Mouse (Mus musculus) CH12.LX (cell line): ENCODE results near the gene Lnx1. TPM values are rescaled to one million over a fixed set of nuclear protein-coding genes. Genes with fewer than 3 reads are reported as not detected.

Experiments
- DNase-seq: peaks from one replicate; pipeline ENCODE4 v3.0.0-alpha.2; 2013; ENCODE audit errors: extremely low read depth
- H3K27ac ChIP-seq: 2 replicates; pipeline ENCODE4 v1.5.1; 2012; ENCODE audit warnings: low read depth, mild to moderate bottlenecking, control low read depth, moderate library complexity; ENCODE audit not compliant: insufficient read depth
- H3K27me3 ChIP-seq: replicated peaks from 2 replicates; pipeline ENCODE3; 2012; ENCODE audit warnings: inconsistent platforms
- H3K36me3 ChIP-seq, 2 experiments: replicated peaks in 1 of 2; 2 replicates each; pipeline versions ENCODE3 to v1.6.1; 2012; ENCODE audit warnings: inconsistent platforms in 1 of 2, low read length in 1 of 2, mild to moderate bottlenecking in 1 of 2, mixed read lengths in 1 of 2, moderate library complexity in 1 of 2; ENCODE audit not compliant: control insufficient read depth in 1 of 2, insufficient read depth in 1 of 2
- H3K4me1 ChIP-seq, 2 experiments: 2 replicates each; pipeline ENCODE4 v1.6.1; 2012; ENCODE audit warnings: inconsistent platforms in 1 of 2, moderate library complexity in 1 of 2; ENCODE audit not compliant: insufficient read depth in 2 of 2, control insufficient read depth in 1 of 2
- H3K4me2 ChIP-seq: 2 replicates; pipeline ENCODE4 v1.6.1; 2012; ENCODE audit warnings: low read depth, mild to moderate bottlenecking, control low read depth; ENCODE audit not compliant: poor library complexity, insufficient read depth, severe bottlenecking
- H3K4me3 ChIP-seq, 3 experiments: fragments of 150-350 bp in 1 of 3; sonication (generic) in 1 of 3; replicated peaks in 1 of 3; 2 replicates each; pipeline versions ENCODE3 to v1.5.1; 2011 to 2012; ENCODE audit warnings: low read depth in 2 of 3, low read length in 2 of 3, mild to moderate bottlenecking in 2 of 3, moderate library complexity in 2 of 3, control low read depth in 1 of 3, improper control_type of control experiment in 1 of 3, inconsistent platforms in 1 of 3, mixed read lengths in 1 of 3; ENCODE audit not compliant: poor library complexity in 1 of 3
- H3K79me2 ChIP-seq: replicated peaks from 2 replicates; pipeline ENCODE4 v1.6.1; 2012; ENCODE audit warnings: mild to moderate bottlenecking, moderate library complexity; ENCODE audit not compliant: control insufficient read depth, poor library complexity, insufficient read depth, severe bottlenecking; ENCODE audit errors: extremely low read depth
- H3K9ac ChIP-seq: 2 replicates; pipeline ENCODE4 v1.6.1; 2012; ENCODE audit warnings: low read depth, mild to moderate bottlenecking, control low read depth, moderate library complexity; ENCODE audit not compliant: insufficient read depth
- H3K9me3 ChIP-seq: replicated peaks from 2 replicates; pipeline ENCODE3; 2012; ENCODE audit warnings: low read length, inconsistent platforms, mixed read lengths
- EP300 ChIP-seq: IDR thresholded peaks from 2 replicates; pipeline ENCODE4 v1.6.1; 2011; ENCODE audit warnings: low read length, improper control_type of control experiment
- KAT2A ChIP-seq: IDR thresholded peaks from 2 replicates; pipeline ENCODE4 v1.6.1; 2012; ENCODE audit warnings: low read length, improper control_type of control experiment, inconsistent platforms; ENCODE audit not compliant: insufficient replicate concordance
- MAFK ChIP-seq: IDR thresholded peaks from 2 replicates; pipeline ENCODE4 v1.6.1; 2011; ENCODE audit warnings: low read length, improper control_type of control experiment; ENCODE audit not compliant: insufficient replicate concordance
- MAX ChIP-seq: IDR thresholded peaks from 2 replicates; pipeline ENCODE4 v1.6.1; 2011; ENCODE audit warnings: low read length, improper control_type of control experiment
- MAZ ChIP-seq: IDR thresholded peaks from 2 replicates; pipeline ENCODE4 v1.6.1; 2012; ENCODE audit warnings: low read depth, mild to moderate bottlenecking, inconsistent platforms, low read length, improper control_type of control experiment, moderate library complexity
- MEF2A ChIP-seq: IDR thresholded peaks from 2 replicates; pipeline ENCODE4 v1.6.1; 2014; ENCODE audit warnings: low read depth, mild to moderate bottlenecking, inconsistent platforms, low read length, improper control_type of control experiment, borderline replicate concordance
- MXI1 ChIP-seq: IDR thresholded peaks from 2 replicates; pipeline ENCODE4 v1.6.1; 2011; ENCODE audit warnings: mild to moderate bottlenecking, low read depth, low read length, improper control_type of control experiment
- NELFE ChIP-seq: IDR thresholded peaks from 2 replicates; pipeline ENCODE4 v1.6.1; 2011; ENCODE audit warnings: low read depth, low read length, improper control_type of control experiment
- NRF1 ChIP-seq: IDR thresholded peaks from 2 replicates; pipeline ENCODE4 v1.6.1; 2014; ENCODE audit warnings: low read depth, mild to moderate bottlenecking, inconsistent platforms, low read length, improper control_type of control experiment, moderate library complexity
- POLR2AphosphoS2 ChIP-seq: IDR thresholded peaks from 2 replicates; pipeline ENCODE4 v1.6.1; 2011; ENCODE audit warnings: low read depth, low read length, improper control_type of control experiment
- RAD21 ChIP-seq: IDR thresholded peaks from 2 replicates; pipeline ENCODE4 v1.6.1; 2011; ENCODE audit warnings: low read depth, mild to moderate bottlenecking, low read length, improper control_type of control experiment, moderate library complexity
- RCOR1 ChIP-seq: conservative IDR thresholded peaks from 2 replicates; pipeline ENCODE4 v1.6.1; 2012; ENCODE audit warnings: low read depth, mild to moderate bottlenecking, inconsistent platforms, low read length, improper control_type of control experiment
- SIN3A ChIP-seq: IDR thresholded peaks from 2 replicates; pipeline ENCODE4 v1.6.1; 2012; ENCODE audit warnings: low read length, improper control_type of control experiment, inconsistent platforms
- TBP ChIP-seq: conservative IDR thresholded peaks from 2 replicates; pipeline ENCODE4 v1.6.1; 2011; ENCODE audit warnings: low read depth, low read length, improper control_type of control experiment
- TCF12 ChIP-seq: IDR thresholded peaks from 2 replicates; pipeline ENCODE4 v1.6.1; 2014; ENCODE audit warnings: low read depth, mild to moderate bottlenecking, inconsistent platforms, low read length, improper control_type of control experiment
- UBTF ChIP-seq: IDR thresholded peaks from 2 replicates; pipeline ENCODE4 v1.6.1; 2012; ENCODE audit warnings: low read depth, mild to moderate bottlenecking, inconsistent platforms, low read length, improper control_type of control experiment, moderate library complexity
- ZC3H11A ChIP-seq: IDR thresholded peaks from 2 replicates; pipeline ENCODE4 v1.6.1; 2012; ENCODE audit warnings: low read depth, mild to moderate bottlenecking, inconsistent platforms, low read length, improper control_type of control experiment
- ZKSCAN1 ChIP-seq: IDR thresholded peaks from 2 replicates; pipeline ENCODE4 v1.6.1; 2012; ENCODE audit warnings: low read depth, inconsistent platforms, low read length, improper control_type of control experiment, borderline replicate concordance
- ZNF384 ChIP-seq: IDR thresholded peaks from 2 replicates; pipeline ENCODE4 v1.6.1; 2012; ENCODE audit warnings: low read depth, low read length, improper control_type of control experiment, inconsistent platforms
- dilution Hi-C: fragments of 300-500 bp; cut with MboI; formaldehyde crosslinking; loops from 2 replicates; pipeline ENCODE4 v1.14.3; 2020; ENCODE audit warnings: low sequenced_read_pairs; ENCODE audit not compliant: extremely low pct_unique_long_range_greater_than_20kb, extremely low pct_ligation_motif_present
- in situ Hi-C: fragments of 300-500 bp; cut with MboI; formaldehyde crosslinking; loops from 3 replicates; pipeline ENCODE4 v1.14.3; 2019; ENCODE audit warnings: low sequenced_read_pairs, low pct_ligation_motif_present, low pct_unique_long_range_greater_than_20kb, mixed read lengths
- polyA plus RNA-seq: library from polyadenylated mRNA; unstranded; fragments of >175 nt; gene quantifications from 2 replicates; pipeline ENCODE4 v1.2.1, GENCODE M21; 2012; ENCODE audit warnings: low read depth; ENCODE audit not compliant: insufficient read length
- total RNA-seq, 2 experiments: library from RNA; depleted of rRNA; stranded (reverse); fragments of 300-350 nt in 1 of 2; fragments of >200 nt in 1 of 2; gene quantifications; 2 replicates each; pipeline ENCODE4 v1.2.3; 2012 to 2014

Gene Lnx1
- total and polyA plus RNA-seq, 3 experiments = 0.08 to 0.26 (median 0.16) TPM

- in situ Hi-C loops (no loop called here), dilution Hi-C loops (no loop called here)
- Histone ChIP-seq H3K79me2 (no peaks in the 10 kb centered on the region), H3K9ac (no peak overlapping the region), H3K27ac (no peak overlapping the region), H3K36me3 (no peaks in the 10 kb centered on the region), H3K4me1 (peaks cover 0 to 20% of the 10 kb centered on the region in 2 experiments; a peak in 2 of 4 replicates), H3K4me3 (no peak overlapping the region), H3K27me3 (no peaks in the 10 kb centered on the region), H3K4me2 (no peak overlapping the region), H3K9me3 (no peaks in the 10 kb centered on the region)
- TF ChIP-seq NRF1 = no peak
- TF ChIP-seq POLR2AphosphoS2 = no peak
- no peak for TF ChIP-seq ZNF384
- TF ChIP-seq ZC3H11A = no peak
- TF ChIP-seq MXI1 = no peak
- no peak for TF ChIP-seq RCOR1
- no peak for TF ChIP-seq MAFK
- no peak for TF ChIP-seq SIN3A
- TF ChIP-seq TBP = no peak
- no peak for TF ChIP-seq TCF12
- DNase-seq = no peak
Measured at GRCm38 (mm10) chr5:74677399-74678338, 25.0 kb downstream of the Lnx1 start.

- H3K4me1 ChIP-seq = peaks cover 0 to 11% of the 10 kb centered on the region in 2 experiments; a peak in 2 of 4 replicates
- no peaks in the 10 kb centered on the region for H3K36me3 ChIP-seq
- no peak overlapping the region for H3K9ac ChIP-seq
- no peak overlapping the region for H3K4me3 ChIP-seq
- no peaks in the 10 kb centered on the region for H3K79me2 ChIP-seq
- in situ Hi-C loops (loop anchor here (25.0 kb wide), 1 partner anchor 265 kb away; no protein-coding TSS in a partner anchor), dilution Hi-C loops (no loop called here)
- TF ChIP-seq TBP (no peak), ZKSCAN1 (no peak), RAD21 (no peak), MEF2A (no peak), MAX (no peak), NELFE (no peak), MAZ (no peak), EP300 (no peak), UBTF (no peak), KAT2A (no peak)
- H3K27ac ChIP-seq = no peak overlapping the region
- DNase-seq = no peak
- H3K4me2 ChIP-seq = no peak overlapping the region
- no peaks in the 10 kb centered on the region for H3K9me3 ChIP-seq
- H3K27me3 ChIP-seq = no peaks in the 10 kb centered on the region
Measured at GRCm38 (mm10) chr5:74672556-74672955, 30.2 kb downstream of the Lnx1 start.
